ENCODE assay signal across 6 mouse cellular contexts in the genomic region with DNA sequence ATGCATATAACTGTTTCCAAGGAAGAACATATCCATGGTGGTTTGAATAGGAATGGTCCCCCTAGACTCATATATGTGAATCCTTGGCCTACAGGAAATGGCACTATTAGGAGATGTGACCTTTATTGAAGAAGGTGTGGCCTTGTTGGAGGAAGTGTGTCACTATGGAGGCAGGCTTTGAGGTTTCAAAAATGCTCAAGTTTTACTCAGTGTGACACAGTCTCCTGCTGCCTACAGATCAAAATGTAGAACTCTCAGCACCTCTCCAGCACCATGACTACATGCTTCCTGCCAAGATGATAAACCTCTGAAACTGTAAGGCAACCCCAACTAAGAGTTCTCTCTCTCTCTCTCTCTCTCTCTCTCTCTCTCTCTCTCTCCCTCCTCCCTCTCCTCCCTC.
"Had no signal": no experiment of that assay in that cellular context is flagged by ENCODE, and none has a peak within 500 bp of the region (broad histone marks: within the 10 kb centered on the region; RNA-seq: fewer than 3 reads in every experiment).

No protein-coding gene starts in this region.

- ATAC-seq: liver, embryonic 12.5 days; midbrain, embryonic 13.5 days had no signal

- DNase-seq: kidney, postnatal 25 days; lung, embryonic 14.5 days; lung, postnatal 10 days; thymus, postnatal 4 days had no signal
